Mouse (Mus musculus): ENCODE data around the gene Gdf7. TPM values are rescaled to one million over a fixed set of nuclear protein-coding genes. Genes with fewer than 3 reads are reported as not detected.

The Gdf7 gene
- polyA plus RNA-seq, 1 experiment from 2014 or later, result 0.59 TPM

DNA sequence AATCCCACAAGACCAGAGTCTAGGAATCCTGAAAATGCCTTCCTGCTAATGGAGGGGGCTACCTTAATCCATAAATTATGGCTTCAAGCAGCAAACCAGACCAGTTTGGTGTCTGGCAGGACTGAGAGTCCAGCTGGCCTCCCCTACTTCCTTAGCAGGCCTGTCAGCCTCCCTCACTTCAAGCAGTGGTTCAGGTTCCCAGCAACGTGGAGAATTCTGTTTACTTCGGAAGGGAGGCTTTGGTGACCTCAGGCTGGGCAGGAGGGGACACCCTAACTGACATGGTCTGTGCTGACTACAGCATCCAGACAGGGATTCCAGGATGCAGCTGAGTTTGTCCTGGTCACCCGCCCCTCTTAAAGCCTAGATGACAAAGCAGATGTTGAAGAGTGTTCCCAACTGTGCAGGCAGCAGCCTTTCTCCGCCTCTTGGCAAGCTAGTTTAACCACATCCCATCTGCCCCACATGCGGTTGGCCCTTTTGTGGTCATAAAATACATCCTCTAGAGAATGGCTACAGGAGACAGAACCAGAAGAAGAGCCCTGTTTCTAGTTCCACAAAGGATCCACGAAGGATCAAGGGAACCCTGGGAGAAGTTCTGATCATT lies 6.3 kb downstream of the Gdf7 start:
- WGBS, result 54% methylated on average over 6 of the region's 6 CpGs
- Histone ChIP-seq H3K9me3 (ENCODE audit: control insufficient read depth, low read length) (no peaks in the 10 kb centered on the region), H3K36me3 (ENCODE audit: control insufficient read depth, insufficient read depth, low read length) (no peaks in the 10 kb centered on the region), H3K27me3 (ENCODE audit: control insufficient read depth, insufficient read depth, low read length) (peaks cover 48% of the 10 kb centered on the region), H3K4me1 (replicated peaks; ENCODE audit: control insufficient read depth, insufficient read depth, low read length) (peaks cover 9% of the 10 kb centered on the region), H3K27ac (ENCODE audit: low read depth, low read length) (no peak overlapping the region), H3K4me3 (ENCODE audit: low read depth, low read length) (no peak overlapping the region), H3K4me2 (replicated peaks; ENCODE audit: low read depth, low read length) (no peak overlapping the region), H3K9ac (ENCODE audit: low read depth, low read length) (no peak overlapping the region)
- ATAC-seq (ENCODE audit: low FRiP score) (no peak), DNase-seq (ENCODE audit: low spot score) (no peak)

DNA sequence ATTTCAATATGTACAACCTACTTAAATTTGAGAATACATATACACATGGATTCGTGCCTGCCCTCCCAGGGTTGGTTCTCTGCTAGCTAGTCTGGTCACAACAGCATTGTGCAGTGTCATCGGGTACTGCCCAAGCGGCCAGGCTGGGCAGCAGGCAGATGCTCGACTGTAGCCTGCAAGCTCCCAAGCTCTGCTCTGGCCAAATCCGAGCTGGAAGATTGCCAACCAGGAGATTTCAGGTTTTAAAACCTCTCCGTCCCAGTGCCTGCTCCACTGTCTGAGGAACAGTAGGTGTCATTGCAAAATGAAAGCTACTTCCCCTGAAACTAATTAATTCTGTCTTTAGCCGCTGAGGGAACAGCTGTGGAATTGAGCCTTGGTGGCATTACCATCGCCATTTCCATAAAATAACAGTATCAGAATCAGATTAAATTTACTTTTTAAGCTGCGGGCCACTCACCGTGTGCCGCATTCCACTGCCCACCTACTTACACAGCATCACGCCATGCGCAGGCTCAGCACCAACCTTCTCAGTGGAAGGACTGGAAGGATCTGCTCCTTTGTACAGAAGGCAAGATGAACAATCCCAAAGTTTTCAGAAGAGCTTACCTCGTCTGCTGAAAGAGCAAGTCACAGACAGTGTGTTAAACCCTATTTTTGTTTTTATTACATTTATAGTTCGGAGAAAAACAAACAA lies 10.4 kb downstream of the Gdf7 start:
- ATAC-seq (ENCODE audit: low FRiP score) (no peak; the same call in 1 of the 2 replicates), DNase-seq (ENCODE audit: low spot score) (no peak)
- no peaks in the 10 kb centered on the region for H3K36me3 ChIP-seq (ENCODE audit: control insufficient read depth, insufficient read depth, low read length)
- H3K27me3 ChIP-seq (ENCODE audit: control insufficient read depth, insufficient read depth, low read length), result peaks cover 8% of the 10 kb centered on the region; the same call in 1 of the 2 replicates
- no peak overlapping the region for H3K27ac ChIP-seq (ENCODE audit: low read depth, low read length)
- no peak overlapping the region for H3K4me3 ChIP-seq (ENCODE audit: low read depth, low read length)
- H3K9me3 ChIP-seq (ENCODE audit: control insufficient read depth, low read length), result no peaks in the 10 kb centered on the region
- no peak overlapping the region for H3K9ac ChIP-seq (ENCODE audit: low read depth, low read length)
- WGBS, result 74% methylated on average over 15 of the region's 15 CpGs
- H3K4me1 ChIP-seq (replicated peaks; ENCODE audit: control insufficient read depth, insufficient read depth, low read length), result no peaks in the 10 kb centered on the region
- no peak overlapping the region for H3K4me2 ChIP-seq (replicated peaks; ENCODE audit: low read depth, low read length)

DNA sequence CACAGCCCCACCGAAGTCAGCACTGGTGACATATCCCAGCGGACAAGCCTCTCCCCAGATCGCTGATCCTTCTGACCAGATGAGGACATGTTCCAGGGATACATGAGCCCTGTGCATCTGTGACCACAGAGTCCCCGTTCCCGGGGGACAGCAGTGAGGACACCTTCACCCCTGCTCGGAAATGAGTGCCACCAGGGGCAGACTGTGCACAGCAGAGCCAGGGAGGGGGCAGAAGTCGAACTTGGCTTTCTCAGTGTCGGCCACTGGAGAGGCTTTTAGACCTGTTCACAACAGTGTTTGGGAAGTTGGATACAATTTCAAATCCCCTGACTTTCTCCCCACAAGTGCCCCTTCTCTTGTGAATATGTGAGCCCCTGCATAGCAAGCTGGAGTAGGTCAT lies 12.3 kb downstream of the Gdf7 start:
- 88% methylated on average over 8 of the region's 8 CpGs for WGBS
- ATAC-seq (ENCODE audit: low FRiP score), result no peak

GRCm38 (mm10) chr12:8289099-8289498 lies 12.7 kb downstream of the Gdf7 start:
- ATAC-seq (ENCODE audit: low FRiP score) (no peak), DNase-seq (ENCODE audit: low spot score) (no peak)
- Histone ChIP-seq H3K9me3 (ENCODE audit: control insufficient read depth, low read length) (no peaks in the 10 kb centered on the region), H3K9ac (ENCODE audit: low read depth, low read length) (no peak overlapping the region), H3K36me3 (ENCODE audit: control insufficient read depth, insufficient read depth, low read length) (no peaks in the 10 kb centered on the region), H3K4me2 (replicated peaks; ENCODE audit: low read depth, low read length) (no peak overlapping the region), H3K4me1 (replicated peaks; ENCODE audit: control insufficient read depth, insufficient read depth, low read length) (no peaks in the 10 kb centered on the region), H3K27me3 (ENCODE audit: control insufficient read depth, insufficient read depth, low read length) (no peaks in the 10 kb centered on the region), H3K27ac (ENCODE audit: low read depth, low read length) (no peak overlapping the region), H3K4me3 (ENCODE audit: low read depth, low read length) (no peak overlapping the region)
- 76% methylated on average over 6 of the region's 6 CpGs for WGBS

More for the DNA sequence above, 12.3 kb downstream of the Gdf7 start:
- Histone ChIP-seq H3K9ac (ENCODE audit: low read depth, low read length) (no peak overlapping the region), H3K9me3 (ENCODE audit: control insufficient read depth, low read length) (no peaks in the 10 kb centered on the region), H3K4me2 (replicated peaks; ENCODE audit: low read depth, low read length) (no peak overlapping the region), H3K27me3 (ENCODE audit: control insufficient read depth, insufficient read depth, low read length) (no peaks in the 10 kb centered on the region), H3K4me3 (ENCODE audit: low read depth, low read length) (no peak overlapping the region), H3K4me1 (replicated peaks; ENCODE audit: control insufficient read depth, insufficient read depth, low read length) (no peaks in the 10 kb centered on the region), H3K27ac (ENCODE audit: low read depth, low read length) (no peak overlapping the region), H3K36me3 (ENCODE audit: control insufficient read depth, insufficient read depth, low read length) (no peaks in the 10 kb centered on the region)
- no peak for DNase-seq (ENCODE audit: low spot score)

DNA sequence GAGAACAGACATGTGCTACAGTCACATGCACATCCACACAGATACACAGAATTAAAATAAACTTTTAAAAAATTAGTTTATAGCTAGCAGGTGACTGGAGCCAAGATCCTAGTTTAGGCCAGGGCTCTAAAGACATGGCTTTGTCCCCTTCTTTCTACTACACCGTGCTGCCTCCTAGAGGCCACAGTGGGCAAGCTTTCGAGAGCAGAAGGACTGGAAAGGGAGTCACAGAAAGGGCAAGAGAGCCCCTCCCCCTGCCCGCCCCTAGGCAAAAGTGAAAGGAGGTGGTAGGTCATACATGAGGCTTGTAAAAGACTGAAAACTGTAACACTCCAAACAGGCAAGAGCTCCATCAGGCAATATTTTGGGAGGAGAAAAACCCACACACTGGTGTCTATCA lies 13.8 kb downstream of the Gdf7 start:
- DNase-seq (ENCODE audit: low spot score) (no peak), ATAC-seq (ENCODE audit: low FRiP score) (no peak)
- 65% methylated on average over 3 of the region's 3 CpGs for WGBS
- H3K9ac ChIP-seq (ENCODE audit: low read depth, low read length), result no peak overlapping the region
- no peaks in the 10 kb centered on the region for H3K36me3 ChIP-seq (ENCODE audit: control insufficient read depth, insufficient read depth, low read length)
- H3K4me3 ChIP-seq (ENCODE audit: low read depth, low read length), result no peak overlapping the region
- no peak overlapping the region for H3K27ac ChIP-seq (ENCODE audit: low read depth, low read length)
- no peak overlapping the region for H3K4me2 ChIP-seq (replicated peaks; ENCODE audit: low read depth, low read length)
- no peaks in the 10 kb centered on the region for H3K4me1 ChIP-seq (replicated peaks; ENCODE audit: control insufficient read depth, insufficient read depth, low read length)
- H3K27me3 ChIP-seq (ENCODE audit: control insufficient read depth, insufficient read depth, low read length), result no peaks in the 10 kb centered on the region
- no peaks in the 10 kb centered on the region for H3K9me3 ChIP-seq (ENCODE audit: control insufficient read depth, low read length)

DNA sequence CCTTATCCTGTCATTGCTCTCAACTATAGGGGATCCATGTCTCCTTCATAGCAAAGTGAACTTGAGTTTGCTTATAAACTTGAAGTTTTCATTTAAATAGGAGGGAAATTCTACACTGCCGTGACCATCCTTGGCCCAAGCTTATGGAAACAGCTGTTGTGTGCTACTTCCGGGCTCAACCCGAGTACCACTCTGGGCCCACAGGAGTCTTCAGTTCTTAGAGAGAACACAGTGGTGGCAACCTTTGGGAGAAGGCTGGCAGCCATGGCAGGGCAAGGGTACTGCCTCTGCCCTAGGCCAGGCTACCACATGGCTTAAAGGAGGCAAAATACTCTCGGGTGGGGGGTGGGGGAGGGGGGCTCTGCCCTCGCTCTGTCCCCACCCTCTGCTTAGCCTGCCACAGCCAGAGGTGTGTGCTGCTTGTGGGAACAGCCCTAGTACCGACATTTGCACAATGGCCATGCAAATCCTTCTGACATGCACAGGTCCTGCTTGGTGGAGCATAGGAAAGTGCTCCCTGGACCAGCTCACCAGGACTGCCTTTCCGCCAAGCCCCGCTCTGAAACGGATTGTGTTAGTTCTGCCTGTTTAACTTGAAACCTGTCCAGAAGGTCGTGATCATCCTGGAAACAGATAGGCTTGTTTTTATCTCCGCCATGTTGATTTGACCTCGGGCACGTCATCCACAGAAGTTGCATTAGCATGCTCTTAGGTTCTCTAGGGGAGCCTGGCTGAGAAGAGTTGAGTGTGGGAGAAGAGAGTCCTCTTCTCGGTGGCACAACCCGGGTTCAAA lies 20.3 kb downstream of the Gdf7 start:
- H3K4me3 ChIP-seq (ENCODE audit: low read depth, low read length), result no peak overlapping the region

GRCm38 (mm10) chr12:8275424-8275823 lies 26.3 kb downstream of the Gdf7 start:
- WGBS, result 83% methylated on average over 4 of the region's 4 CpGs
- H3K9ac ChIP-seq (ENCODE audit: low read depth, low read length), result no peak overlapping the region
- no peak for DNase-seq (ENCODE audit: low spot score)
- no peak for ATAC-seq (ENCODE audit: low FRiP score)
- H3K4me2 ChIP-seq (replicated peaks; ENCODE audit: low read depth, low read length), result no peak overlapping the region
- no peaks in the 10 kb centered on the region for H3K27me3 ChIP-seq (ENCODE audit: control insufficient read depth, insufficient read depth, low read length)
- no peak overlapping the region for H3K4me3 ChIP-seq (ENCODE audit: low read depth, low read length)
- H3K4me1 ChIP-seq (replicated peaks; ENCODE audit: control insufficient read depth, insufficient read depth, low read length), result no peaks in the 10 kb centered on the region
- no peaks in the 10 kb centered on the region for H3K36me3 ChIP-seq (ENCODE audit: control insufficient read depth, insufficient read depth, low read length)
- no peak overlapping the region for H3K27ac ChIP-seq (ENCODE audit: low read depth, low read length)
- H3K9me3 ChIP-seq (ENCODE audit: control insufficient read depth, low read length), result no peaks in the 10 kb centered on the region

More for the DNA sequence above, 20.3 kb downstream of the Gdf7 start:
- Histone ChIP-seq H3K9me3 (ENCODE audit: control insufficient read depth, low read length) (no peaks in the 10 kb centered on the region), H3K27ac (ENCODE audit: low read depth, low read length) (no peak overlapping the region), H3K36me3 (ENCODE audit: control insufficient read depth, insufficient read depth, low read length) (no peaks in the 10 kb centered on the region), H3K4me1 (replicated peaks; ENCODE audit: control insufficient read depth, insufficient read depth, low read length) (no peaks in the 10 kb centered on the region), H3K27me3 (ENCODE audit: control insufficient read depth, insufficient read depth, low read length) (no peaks in the 10 kb centered on the region), H3K4me2 (replicated peaks; ENCODE audit: low read depth, low read length) (no peak overlapping the region), H3K9ac (ENCODE audit: low read depth, low read length) (no peak overlapping the region)
- DNase-seq (ENCODE audit: low spot score) (no peak), ATAC-seq (ENCODE audit: low FRiP score) (no peak; the same call in 1 of the 2 replicates)
- WGBS, result 85% methylated on average over 15 of the region's 15 CpGs

GRCm38 (mm10) chr12:8273471-8274171 lies 28.1 kb downstream of the Gdf7 start:
- DNase-seq (ENCODE audit: low spot score) (no peak), ATAC-seq (ENCODE audit: low FRiP score) (no peak)
- Histone ChIP-seq H3K4me1 (replicated peaks; ENCODE audit: control insufficient read depth, insufficient read depth, low read length) (no peaks in the 10 kb centered on the region), H3K4me3 (ENCODE audit: low read depth, low read length) (no peak overlapping the region), H3K27ac (ENCODE audit: low read depth, low read length) (no peak overlapping the region; the same call in 1 of the 2 replicates), H3K9ac (ENCODE audit: low read depth, low read length) (no peak overlapping the region), H3K9me3 (ENCODE audit: control insufficient read depth, low read length) (no peaks in the 10 kb centered on the region), H3K27me3 (ENCODE audit: control insufficient read depth, insufficient read depth, low read length) (no peaks in the 10 kb centered on the region), H3K4me2 (replicated peaks; ENCODE audit: low read depth, low read length) (no peak overlapping the region), H3K36me3 (ENCODE audit: control insufficient read depth, insufficient read depth, low read length) (no peaks in the 10 kb centered on the region)
- WGBS, result over 99% methylated on average over 6 of the region's 6 CpGs

Measured in hindbrain, embryonic 11.5 days (tissue).